Mouse (Mus musculus): ENCODE measurements around the gene Ankrd52. TPM values are rescaled to one million over a fixed set of nuclear protein-coding genes. Genes with fewer than 3 reads are reported as not detected.

Ankrd52 gene
- polyA plus RNA-seq, 1 experiment from 2014 or later = 16.0 TPM

- Histone ChIP-seq H3K9me3 (no peaks in the 10 kb centered on the region), H3K9ac (no peak overlapping the region), H3K4me2 (no peak overlapping the region), H3K4me1 (no peaks in the 10 kb centered on the region), H3K4me3 (no peak overlapping the region), H3K27ac (no peak overlapping the region), H3K36me3 (peaks cover 85% of the 10 kb centered on the region), H3K27me3 (no peaks in the 10 kb centered on the region)
- ATAC-seq (ENCODE audit: insufficient number of reproducible peaks, insufficient read depth, low FRiP score, low TSS enrichment, low read depth) = no peak
- WGBS = 90% methylated on average over 3 of the region's 3 CpGs
Measured at GRCm38 (mm10) chr10:128425260-128425659, 48.3 kb downstream of the Ankrd52 start.

- Histone ChIP-seq H3K27ac (no peak overlapping the region), H3K9ac (no peak overlapping the region), H3K4me3 (no peak overlapping the region), H3K36me3 (peaks cover 76% of the 10 kb centered on the region), H3K4me2 (no peak overlapping the region), H3K27me3 (no peaks in the 10 kb centered on the region), H3K4me1 (no peaks in the 10 kb centered on the region), H3K9me3 (no peaks in the 10 kb centered on the region)
- ATAC-seq (ENCODE audit: insufficient number of reproducible peaks, insufficient read depth, low FRiP score, low TSS enrichment, low read depth) = no peak
- WGBS = 92% methylated on average over 5 of the region's 5 CpGs
Measured at GRCm38 (mm10) chr10:128429052-128429451, 52.1 kb downstream of the Ankrd52 start.

- 80% methylated on average over 4 of the region's 4 CpGs for WGBS
- Histone ChIP-seq H3K9ac (no peak overlapping the region), H3K27ac (no peak overlapping the region), H3K36me3 (peaks cover 76% of the 10 kb centered on the region), H3K4me1 (no peaks in the 10 kb centered on the region), H3K9me3 (no peaks in the 10 kb centered on the region), H3K4me3 (no peak overlapping the region), H3K4me2 (no peak overlapping the region), H3K27me3 (no peaks in the 10 kb centered on the region)
- ATAC-seq (ENCODE audit: insufficient number of reproducible peaks, insufficient read depth, low FRiP score, low TSS enrichment, low read depth) = no peak
Measured at GRCm38 (mm10) chr10:128429454-128429853, 52.5 kb downstream of the Ankrd52 start.

- Histone ChIP-seq H3K9ac (no peak overlapping the region), H3K27me3 (no peaks in the 10 kb centered on the region), H3K4me3 (no peak overlapping the region), H3K36me3 (peaks cover 90% of the 10 kb centered on the region), H3K9me3 (no peaks in the 10 kb centered on the region), H3K4me1 (no peaks in the 10 kb centered on the region), H3K27ac (no peak overlapping the region), H3K4me2 (no peak overlapping the region)
- no peak for ATAC-seq (ENCODE audit: insufficient number of reproducible peaks, insufficient read depth, low FRiP score, low TSS enrichment, low read depth)
- 91% methylated on average over 2 of the region's 2 CpGs for WGBS
Measured at GRCm38 (mm10) chr10:128433417-128433816, 56.5 kb downstream of the Ankrd52 start.

GRCm38 (mm10) chr10:128434681-128435080 lies 57.8 kb downstream of the Ankrd52 start:
- H3K36me3 ChIP-seq = peaks cover 89% of the 10 kb centered on the region
- no peak overlapping the region for H3K27ac ChIP-seq
- H3K9me3 ChIP-seq = no peaks in the 10 kb centered on the region
- H3K4me2 ChIP-seq = no peak overlapping the region
- no peak overlapping the region for H3K9ac ChIP-seq
- no peaks in the 10 kb centered on the region for H3K4me1 ChIP-seq
- WGBS = 89% methylated on average over 10 of the region's 10 CpGs
- no peak overlapping the region for H3K4me3 ChIP-seq
- no peaks in the 10 kb centered on the region for H3K27me3 ChIP-seq
- no peak for ATAC-seq (ENCODE audit: insufficient number of reproducible peaks, insufficient read depth, low FRiP score, low TSS enrichment, low read depth)

GRCm38 (mm10) chr10:128435186-128435823 lies 58.4 kb downstream of the Ankrd52 start:
- 91% methylated on average over 17 of the region's 17 CpGs for WGBS
- ATAC-seq (ENCODE audit: insufficient number of reproducible peaks, insufficient read depth, low FRiP score, low TSS enrichment, low read depth) = no peak
- no peaks in the 10 kb centered on the region for H3K4me1 ChIP-seq
- H3K27ac ChIP-seq = no peak overlapping the region
- peaks cover 89% of the 10 kb centered on the region for H3K36me3 ChIP-seq
- H3K4me3 ChIP-seq = no peak overlapping the region
- H3K4me2 ChIP-seq = no peak overlapping the region
- H3K9ac ChIP-seq = no peak overlapping the region
- no peaks in the 10 kb centered on the region for H3K27me3 ChIP-seq
- H3K9me3 ChIP-seq = no peaks in the 10 kb centered on the region

GRCm38 (mm10) chr10:128435873-128436272 lies 59.0 kb downstream of the Ankrd52 start:
- H3K9me3 ChIP-seq = no peaks in the 10 kb centered on the region
- no peak overlapping the region for H3K4me3 ChIP-seq
- H3K4me1 ChIP-seq = no peaks in the 10 kb centered on the region
- no peak for ATAC-seq (ENCODE audit: insufficient number of reproducible peaks, insufficient read depth, low FRiP score, low TSS enrichment, low read depth)
- 84% methylated on average over 5 of the region's 5 CpGs for WGBS
- no peak overlapping the region for H3K9ac ChIP-seq
- H3K4me2 ChIP-seq = no peak overlapping the region
- H3K27me3 ChIP-seq = no peaks in the 10 kb centered on the region
- H3K27ac ChIP-seq = no peak overlapping the region
- H3K36me3 ChIP-seq = peaks cover 89% of the 10 kb centered on the region

GRCm38 (mm10) chr10:128436376-128436775 lies 59.5 kb downstream of the Ankrd52 start:
- Histone ChIP-seq H3K36me3 (peaks cover 89% of the 10 kb centered on the region), H3K27ac (no peak overlapping the region), H3K4me2 (no peak overlapping the region), H3K27me3 (no peaks in the 10 kb centered on the region), H3K4me1 (no peaks in the 10 kb centered on the region), H3K4me3 (no peak overlapping the region), H3K9ac (no peak overlapping the region), H3K9me3 (no peaks in the 10 kb centered on the region)
- no peak for ATAC-seq (ENCODE audit: insufficient number of reproducible peaks, insufficient read depth, low FRiP score, low TSS enrichment, low read depth)
- WGBS = 93% methylated on average over 8 of the region's 8 CpGs

GRCm38 (mm10) chr10:128438675-128439279 lies 61.9 kb downstream of the Ankrd52 start:
- H3K27ac ChIP-seq = no peak overlapping the region
- H3K4me2 ChIP-seq = no peak overlapping the region
- H3K27me3 ChIP-seq = no peaks in the 10 kb centered on the region
- H3K36me3 ChIP-seq = peaks cover 82% of the 10 kb centered on the region
- no peaks in the 10 kb centered on the region for H3K4me1 ChIP-seq
- H3K9me3 ChIP-seq = no peaks in the 10 kb centered on the region
- no peak overlapping the region for H3K9ac ChIP-seq
- H3K4me3 ChIP-seq = no peak overlapping the region
- 78% methylated on average over 10 of the region's 10 CpGs for WGBS
- ATAC-seq (ENCODE audit: insufficient number of reproducible peaks, insufficient read depth, low FRiP score, low TSS enrichment, low read depth) = no peak

GRCm38 (mm10) chr10:128440407-128440806 lies 63.5 kb downstream of the Ankrd52 start:
- Histone ChIP-seq H3K27ac (no peak overlapping the region), H3K27me3 (no peaks in the 10 kb centered on the region), H3K9me3 (no peaks in the 10 kb centered on the region), H3K4me1 (no peaks in the 10 kb centered on the region), H3K36me3 (peaks cover 67% of the 10 kb centered on the region), H3K4me3 (no peak overlapping the region), H3K4me2 (no peak overlapping the region), H3K9ac (no peak overlapping the region)
- no peak for ATAC-seq (ENCODE audit: insufficient number of reproducible peaks, insufficient read depth, low FRiP score, low TSS enrichment, low read depth)
- 71% methylated on average over 10 of the region's 10 CpGs for WGBS

- WGBS = 89% methylated on average over 10 of the region's 10 CpGs
- Histone ChIP-seq H3K9me3 (no peaks in the 10 kb centered on the region), H3K4me2 (no peak overlapping the region), H3K27ac (no peak overlapping the region), H3K27me3 (no peaks in the 10 kb centered on the region), H3K4me1 (no peaks in the 10 kb centered on the region), H3K4me3 (no peak overlapping the region), H3K36me3 (peaks cover 56% of the 10 kb centered on the region), H3K9ac (no peak overlapping the region)
- no peak for ATAC-seq (ENCODE audit: insufficient number of reproducible peaks, insufficient read depth, low FRiP score, low TSS enrichment, low read depth)
Measured at GRCm38 (mm10) chr10:128441324-128442119, 64.6 kb downstream of the Ankrd52 start.

- Histone ChIP-seq H3K4me3 (no peak overlapping the region), H3K9me3 (no peaks in the 10 kb centered on the region), H3K27me3 (no peaks in the 10 kb centered on the region), H3K4me2 (no peak overlapping the region), H3K9ac (no peak overlapping the region), H3K27ac (no peak overlapping the region), H3K36me3 (peaks cover 45% of the 10 kb centered on the region), H3K4me1 (no peaks in the 10 kb centered on the region)
- ATAC-seq (ENCODE audit: insufficient number of reproducible peaks, insufficient read depth, low FRiP score, low TSS enrichment, low read depth) = no peak
- 64% methylated on average over 1 of the region's 1 CpGs for WGBS
Measured at GRCm38 (mm10) chr10:128442718-128443117, 65.8 kb downstream of the Ankrd52 start.
